Mouse (Mus musculus) embryonic facial prominence, embryonic 14.5 days (tissue): ENCODE measurements around the gene Neurl3. TPM values are rescaled to one million over a fixed set of nuclear protein-coding genes. Genes with fewer than 3 reads are reported as not detected.

Experiments used
- ATAC-seq: fragments of 200-750 bp; cut with Nextera tagmentation; 2 replicates; pipeline ENCODE4 v1.8.0; 2017; ENCODE audit warnings: low read depth, moderate number of reproducible peaks, moderate TSS enrichment
- DNase-seq: peaks from one replicate; pipeline ENCODE4 v3.0.0-alpha.2; 2015; ENCODE audit warnings: low spot score
- H3K27ac ChIP-seq: fragments of 300-500 bp; sonication (generic); replicated peaks from 2 replicates; pipeline ENCODE4 v1.5.1; 2014; ENCODE audit warnings: low read depth, mild to moderate bottlenecking, low read length, moderate library complexity
- H3K27me3 ChIP-seq: fragments of 300-500 bp; sonication (generic); replicated peaks from 2 replicates; pipeline ENCODE4 v1.6.1; 2014; ENCODE audit warnings: low read length; ENCODE audit not compliant: control insufficient read depth, insufficient read depth
- H3K36me3 ChIP-seq: fragments of 300-500 bp; sonication (generic); 2 replicates; pipeline ENCODE4 v1.6.1; 2014; ENCODE audit warnings: low read length, mixed read lengths; ENCODE audit not compliant: control insufficient read depth, insufficient read depth
- H3K4me1 ChIP-seq: fragments of 300-500 bp; sonication (generic); 2 replicates; pipeline ENCODE4 v1.6.1; 2014; ENCODE audit warnings: antibody characterized with exemption, low read length; ENCODE audit not compliant: control insufficient read depth, insufficient read depth
- H3K4me2 ChIP-seq: fragments of 300-500 bp; sonication (generic); 2 replicates; pipeline ENCODE4 v1.6.1; 2014; ENCODE audit warnings: low read depth, mild to moderate bottlenecking, low read length, moderate library complexity, mixed read lengths
- H3K4me3 ChIP-seq: fragments of 300-500 bp; sonication (generic); 2 replicates; pipeline ENCODE4 v1.5.1; 2014; ENCODE audit warnings: low read depth, mild to moderate bottlenecking, low read length
- H3K9ac ChIP-seq: fragments of 300-500 bp; sonication (generic); 2 replicates; pipeline ENCODE4 v1.6.1; 2014; ENCODE audit warnings: low read depth, mild to moderate bottlenecking, low read length, moderate library complexity, mixed read lengths
- H3K9me3 ChIP-seq: fragments of 300-500 bp; sonication (generic); 2 replicates; pipeline ENCODE4 v1.6.1; 2016; ENCODE audit warnings: low read length; ENCODE audit not compliant: control insufficient read depth
- WGBS: fragments of 180-500 bp; shearing (Covaris S2); extraction: QIAGEN DNeasy Blood & Tissue Kit; methylation state at CpG from one replicate; pipeline ENCODE4 v1.1.7; 2014; 5-methylcytosine and 5-hydroxymethylcytosine counted together
- polyA plus RNA-seq: library from polyadenylated mRNA; unstranded; fragments of >200 nt; fragmentation: Nextera tagmentation; extraction: Ambion mirVana; gene quantifications from 2 replicates; pipeline ENCODE4 v1.2.1, GENCODE M21; 2014

The Neurl3 gene
- polyA plus RNA-seq, 1 experiment from 2014 or later = 2.1 TPM

- Histone ChIP-seq H3K36me3 (no peaks in the 10 kb centered on the region), H3K4me2 (peak overlapping the region; percentile 42), H3K9me3 (no peaks in the 10 kb centered on the region), H3K27me3 (peaks cover 5% of the 10 kb centered on the region; the same call in 1 of the 2 replicates), H3K4me3 (peak overlapping the region; percentile 17), H3K9ac (no peak overlapping the region), H3K27ac (no peak overlapping the region), H3K4me1 (no peaks in the 10 kb centered on the region)
- DNase-seq (no peak), ATAC-seq (no peak)
- 41% methylated on average over 40 of the region's 54 CpGs for WGBS
These were observed 5.2 kb downstream of the Neurl3 start for GRCm38 (mm10) chr1:36269121-36269795.

DNA sequence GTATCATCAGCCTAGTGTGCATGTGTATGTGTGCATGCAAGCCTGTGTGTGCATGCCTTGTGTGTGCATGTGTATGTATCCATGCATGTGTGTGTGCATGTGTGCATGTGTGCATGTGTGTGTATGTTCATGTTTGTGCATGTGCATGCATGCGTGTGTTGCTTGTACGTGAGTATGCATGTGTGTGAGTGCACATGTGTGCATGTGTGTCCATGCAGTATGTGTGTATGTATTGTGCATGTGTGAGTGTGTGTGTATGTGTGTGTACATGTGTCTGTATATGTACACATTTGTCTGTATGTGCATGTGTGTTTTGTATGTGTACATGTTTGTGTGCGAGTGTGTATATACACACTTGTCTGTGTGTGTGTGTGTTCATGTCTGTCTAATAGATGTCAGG is 6.9 kb downstream of the Neurl3 start:
- Histone ChIP-seq H3K9me3 (no peaks in the 10 kb centered on the region), H3K4me3 (no peak overlapping the region), H3K9ac (no peak overlapping the region), H3K27ac (no peak overlapping the region), H3K4me1 (no peaks in the 10 kb centered on the region), H3K4me2 (no peak overlapping the region), H3K27me3 (peaks cover 5% of the 10 kb centered on the region; the same call in 1 of the 2 replicates), H3K36me3 (no peaks in the 10 kb centered on the region)
- ATAC-seq = no peak
- 97% methylated on average over 3 of the region's 3 CpGs for WGBS
- no peak for DNase-seq

DNA sequence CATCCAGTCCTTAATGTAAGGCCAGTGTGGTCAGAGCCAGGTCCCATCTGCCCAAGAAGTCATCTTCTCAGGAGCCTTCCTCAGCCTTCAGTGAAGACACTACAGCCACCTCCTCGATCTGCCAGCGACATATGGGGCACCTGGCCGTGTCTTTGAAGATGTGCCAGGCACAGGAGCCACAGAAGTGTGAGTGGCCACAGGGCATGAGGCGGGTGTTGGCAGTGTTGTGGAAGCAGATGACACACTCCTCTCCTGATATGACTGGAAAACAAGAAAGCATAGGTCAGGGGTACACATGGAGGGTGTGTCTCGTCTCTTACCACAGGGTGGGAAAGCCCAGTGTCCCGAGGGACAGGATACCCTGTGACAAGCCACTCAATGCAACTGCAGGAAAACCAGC is 8.2 kb downstream of the Neurl3 start:
- H3K27me3 ChIP-seq = peaks cover 5% of the 10 kb centered on the region; the same call in 1 of the 2 replicates
- H3K27ac ChIP-seq = no peak overlapping the region
- H3K4me2 ChIP-seq = no peak overlapping the region
- H3K36me3 ChIP-seq = no peaks in the 10 kb centered on the region
- ATAC-seq (no peak), DNase-seq (no peak)
- H3K4me3 ChIP-seq = no peak overlapping the region
- H3K9ac ChIP-seq = no peak overlapping the region
- no peaks in the 10 kb centered on the region for H3K9me3 ChIP-seq
- WGBS = 87% methylated on average over 6 of the region's 6 CpGs
- H3K4me1 ChIP-seq = no peaks in the 10 kb centered on the region

GRCm38 (mm10) chr1:36263833-36264488 is 10.5 kb downstream of the Neurl3 start:
- Histone ChIP-seq H3K4me1 (no peaks in the 10 kb centered on the region), H3K4me3 (no peak overlapping the region), H3K36me3 (no peaks in the 10 kb centered on the region), H3K9me3 (no peaks in the 10 kb centered on the region), H3K27me3 (no peaks in the 10 kb centered on the region), H3K4me2 (no peak overlapping the region), H3K9ac (no peak overlapping the region), H3K27ac (no peak overlapping the region)
- ATAC-seq (no peak), DNase-seq (peak; percentile 79)
- WGBS = 50% methylated on average over 13 of the region's 13 CpGs

GRCm38 (mm10) chr1:36261708-36262504 is 12.6 kb downstream of the Neurl3 start:
- 77% methylated on average over 19 of the region's 19 CpGs for WGBS
- H3K4me1 ChIP-seq = no peaks in the 10 kb centered on the region
- H3K27me3 ChIP-seq = no peaks in the 10 kb centered on the region
- no peak overlapping the region for H3K4me2 ChIP-seq
- no peaks in the 10 kb centered on the region for H3K36me3 ChIP-seq
- ATAC-seq = no peak
- no peaks in the 10 kb centered on the region for H3K9me3 ChIP-seq
- no peak overlapping the region for H3K27ac ChIP-seq
- no peak overlapping the region for H3K4me3 ChIP-seq
- H3K9ac ChIP-seq = no peak overlapping the region
- no peak for DNase-seq

DNA sequence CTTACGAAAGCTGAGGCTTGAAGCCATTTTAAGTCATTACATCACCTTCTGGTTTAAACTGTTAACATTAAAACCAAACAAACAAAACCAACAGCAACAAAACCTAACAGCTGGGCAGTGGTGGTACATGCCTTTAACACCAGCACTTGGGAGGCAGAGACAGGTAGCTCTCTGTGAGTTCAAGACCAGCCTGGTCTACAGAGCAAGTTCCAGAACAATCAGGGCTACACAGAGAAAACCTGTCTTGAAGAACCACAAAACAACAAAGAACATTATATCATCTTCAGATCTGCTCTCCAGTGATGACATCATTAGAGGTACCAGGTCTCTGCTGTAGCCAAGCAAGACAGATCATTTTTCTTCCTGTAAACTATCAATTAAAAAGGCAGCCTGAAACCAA is 14.1 kb downstream of the Neurl3 start:
- Histone ChIP-seq H3K36me3 (no peaks in the 10 kb centered on the region), H3K9ac (no peak overlapping the region), H3K27ac (no peak overlapping the region), H3K27me3 (peaks cover 7% of the 10 kb centered on the region; the same call in 1 of the 2 replicates), H3K4me1 (no peaks in the 10 kb centered on the region), H3K4me2 (no peak overlapping the region), H3K4me3 (no peak overlapping the region), H3K9me3 (peaks cover 6% of the 10 kb centered on the region)
- ATAC-seq (no peak), DNase-seq (no peak)
- 85% methylated on average over 1 of the region's 1 CpGs for WGBS

GRCm38 (mm10) chr1:36259281-36259680 is 15.2 kb downstream of the Neurl3 start:
- Histone ChIP-seq H3K4me3 (no peak overlapping the region), H3K36me3 (no peaks in the 10 kb centered on the region), H3K27me3 (peaks cover 14% of the 10 kb centered on the region), H3K4me1 (no peaks in the 10 kb centered on the region), H3K4me2 (no peak overlapping the region), H3K9me3 (peaks cover 6% of the 10 kb centered on the region), H3K9ac (no peak overlapping the region), H3K27ac (no peak overlapping the region)
- WGBS = 89% methylated on average over 2 of the region's 2 CpGs
- ATAC-seq = no peak
- no peak for DNase-seq

GRCm38 (mm10) chr1:36258631-36259030 is 15.8 kb downstream of the Neurl3 start:
- no peak overlapping the region for H3K27ac ChIP-seq
- no peaks in the 10 kb centered on the region for H3K36me3 ChIP-seq
- DNase-seq (no peak), ATAC-seq (no peak)
- WGBS = 63% methylated on average over 2 of the region's 2 CpGs
- peaks cover 6% of the 10 kb centered on the region for H3K9me3 ChIP-seq
- no peak overlapping the region for H3K9ac ChIP-seq
- no peaks in the 10 kb centered on the region for H3K4me1 ChIP-seq
- H3K27me3 ChIP-seq = peaks cover 19% of the 10 kb centered on the region
- H3K4me2 ChIP-seq = no peak overlapping the region
- no peak overlapping the region for H3K4me3 ChIP-seq
